Mouse (Mus musculus) embryonic stem cell, embryonic (primary cell): ENCODE measurements at regions not wholly inside any gene's neighbourhood (a gene's known extent, or its start where the extent isn't known, plus 50 kb on each side); places are given as distances from the start of the nearest gene placed in this dataset.
"Not testable (repeated sequence)": the region's sequence is repeated elsewhere in the genome, so short reads cannot be mapped to it uniquely, and the experiment has no call there.

Source experiments
- CTCF ChIA-PET, 4 experiments: fragments of 300-600 bp in 2 of 4; fragments of 350-600 bp in 2 of 4; sonication (Branson Sonifier 250); formaldehyde crosslinking; loops; one replicate each; lab custom pipeline; 2022; ENCODE audit warnings: inconsistent platforms in 2 of 4; lab: Charles Lee
- POLR2A ChIA-PET, 4 experiments: fragments of 300-600 bp in 2 of 4; fragments of 350-600 bp in 2 of 4; sonication (Branson Sonifier 250); formaldehyde crosslinking; loops; one replicate each; lab custom pipeline; 2022; ENCODE audit warnings: antibody characterized with exemption in 4 of 4, inconsistent platforms in 1 of 4; lab: Charles Lee

DNA sequence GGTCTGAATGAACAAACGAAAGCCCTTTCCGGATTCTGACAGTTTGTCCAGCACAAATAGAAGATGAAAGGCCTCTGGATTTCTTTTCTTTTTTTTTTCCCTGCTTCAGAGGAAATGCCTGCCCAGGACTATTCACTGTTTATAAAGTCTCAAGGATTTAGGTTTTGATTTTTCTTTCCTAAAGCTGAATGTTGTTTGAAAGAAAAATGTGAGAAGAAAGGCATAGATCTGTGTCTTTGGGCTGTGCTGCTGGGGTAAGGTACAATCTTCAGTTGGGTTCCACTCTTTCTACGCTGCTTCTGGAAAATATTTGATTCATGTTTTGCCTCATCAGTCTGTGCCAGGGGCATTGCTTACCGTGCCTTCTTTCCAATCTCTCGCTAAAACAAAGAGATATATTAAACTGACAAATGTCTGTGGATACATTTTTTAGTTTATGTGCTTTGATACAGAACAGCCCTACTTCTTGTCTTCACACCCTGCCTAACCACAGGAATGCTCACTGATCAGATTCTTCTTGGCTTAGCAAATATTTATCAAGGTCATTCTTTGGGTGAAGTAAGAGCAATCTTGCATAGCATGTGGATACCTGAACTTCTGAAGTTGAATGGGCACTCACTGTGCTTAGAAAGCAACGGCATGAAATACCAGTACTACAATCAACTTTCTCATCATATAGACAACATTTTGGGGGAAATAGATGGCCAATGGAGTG is 172.5 kb downstream of the Fam198b start:
- ChIA-PET CTCF (no interaction called here), POLR2A (no interaction called here)

DNA sequence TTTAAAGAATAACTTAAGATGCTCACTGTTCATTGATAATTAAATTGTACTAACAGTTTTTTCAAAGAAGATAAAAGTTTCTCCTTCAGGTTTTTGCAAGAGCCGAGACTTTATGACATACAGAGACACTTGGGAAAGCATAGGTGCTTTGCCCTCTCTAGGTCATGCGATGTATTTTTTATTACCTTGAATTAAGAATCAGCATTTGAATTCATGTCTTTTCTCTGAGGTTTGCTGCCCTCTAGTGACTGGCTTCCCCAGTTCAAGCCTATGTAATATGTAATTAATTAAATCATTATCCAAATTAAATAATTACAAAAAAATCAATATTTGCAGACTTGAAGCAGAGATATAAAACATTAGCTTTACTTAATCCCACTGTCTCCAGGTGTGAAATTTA is 174.4 kb downstream of the Fam198b start:
- ChIA-PET POLR2A (interaction anchor here in 1 of 4 experiments (1.4 kb wide), 1 partner anchor 92 kb away, joined by 4 read pairs; no protein-coding TSS in a partner anchor), CTCF (interaction anchor here in 1 of 4 experiments (2.1 kb wide), 1 partner anchor 174 kb away, joined by 8 read pairs; the partner anchor contains the start of gene Fam198b)

DNA sequence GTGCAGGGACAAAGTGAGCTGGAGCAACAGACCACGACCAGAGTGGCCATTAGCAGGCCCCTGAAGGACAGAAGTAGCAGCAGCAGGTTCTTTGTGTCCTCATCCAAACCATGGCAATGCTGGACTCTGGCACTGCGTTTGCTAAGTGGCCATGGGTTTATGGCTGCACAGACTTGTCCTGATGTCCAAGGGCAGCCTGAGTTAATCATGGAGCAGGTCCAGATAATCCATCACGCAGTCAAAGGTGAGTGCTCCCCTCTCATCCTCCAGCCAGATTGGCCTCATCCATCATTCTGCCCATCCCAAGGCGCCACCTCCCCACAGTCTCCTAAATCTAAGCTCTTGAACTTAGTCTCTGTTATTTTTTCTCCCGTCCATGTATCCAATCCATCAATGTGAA is 186.4 kb downstream of the Fam198b start:
- CTCF ChIA-PET, result interaction anchor here in 1 of 4 experiments (0.7 kb wide), 1 partner anchor 164 kb away, joined by 14 read pairs; no protein-coding TSS in a partner anchor
- POLR2A ChIA-PET, result no interaction called here

DNA sequence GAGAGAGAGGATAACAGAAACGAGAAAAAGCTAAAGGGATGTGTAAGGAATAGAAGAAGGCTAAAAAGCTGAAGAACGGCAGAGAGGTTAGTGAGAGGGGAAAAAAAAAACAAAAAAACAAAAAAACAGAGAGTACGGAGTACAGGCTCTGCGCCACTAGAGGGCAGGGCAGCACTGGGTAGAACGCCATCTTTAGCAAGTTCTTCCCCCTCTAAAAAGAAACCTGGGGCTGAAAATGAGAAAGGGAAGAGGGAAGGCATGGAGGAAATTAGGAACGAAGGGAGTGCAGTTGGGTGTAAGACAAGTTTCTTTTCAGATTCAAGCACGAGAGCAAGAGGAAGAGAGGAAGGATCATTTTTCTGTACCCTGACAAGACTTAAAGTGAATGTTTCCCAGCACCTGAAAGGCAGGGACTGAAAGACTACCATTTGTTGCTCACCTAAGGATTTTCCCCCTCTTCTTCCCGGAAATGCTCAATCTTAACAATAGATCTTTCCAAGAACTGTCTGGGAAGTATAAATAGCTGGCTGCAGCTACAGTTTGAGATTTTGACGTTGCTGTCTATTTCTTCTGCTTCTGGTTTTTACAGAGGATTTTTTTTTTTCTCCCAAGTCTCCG is 195.6 kb downstream of the Fam198b start:
- CTCF ChIA-PET, result interaction anchor here in 1 of 4 experiments (0.5 to 0.6 kb wide), 4 partner anchors 31 to 533 kb away, joined by 4 read pairs; no protein-coding TSS in a partner anchor
- POLR2A ChIA-PET, result interaction anchor here in 1 of 4 experiments (0.6 kb wide), 2 partner anchors 31 to 731 kb away, joined by 3 read pairs; no protein-coding TSS in a partner anchor

DNA sequence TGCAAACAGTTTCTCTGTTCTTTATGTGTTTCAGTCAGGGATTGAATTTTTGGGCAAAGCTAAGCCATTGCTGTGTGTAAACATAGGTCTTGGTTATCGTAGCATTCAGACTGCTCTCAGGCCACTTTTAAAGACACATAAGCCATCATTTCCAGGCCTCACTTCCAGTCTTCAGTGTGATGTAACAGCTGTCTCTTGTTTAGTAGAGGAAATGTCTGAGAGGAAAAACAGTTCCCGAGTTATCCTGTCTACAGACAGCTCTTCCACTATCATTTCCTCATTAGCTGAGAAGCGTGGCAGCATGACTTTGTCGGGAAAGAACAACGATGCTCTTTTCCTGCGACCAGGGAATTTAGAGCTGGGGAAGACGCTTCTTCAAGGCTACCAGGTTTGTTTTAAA is 196.9 kb downstream of the Fam198b start:
- POLR2A ChIA-PET, result interaction anchor here in 1 of 4 experiments (0.6 kb wide), 1 partner anchor 238 kb away, joined by 3 read pairs; no protein-coding TSS in a partner anchor
- CTCF ChIA-PET, result no interaction called here

- CTCF ChIA-PET, result interaction anchor here in 1 of 4 experiments (0.6 kb wide), 1 partner anchor 1483 kb away, joined by 5 read pairs; no protein-coding TSS in a partner anchor
- POLR2A ChIA-PET, result interaction anchor here in 1 of 4 experiments (0.7 kb wide), 1 partner anchor 680 kb away, joined by 3 read pairs; no protein-coding TSS in a partner anchor
Measured at GRCm38 (mm10) chr3:80082780-80083519, 198.6 kb downstream of the Fam198b start.

DNA sequence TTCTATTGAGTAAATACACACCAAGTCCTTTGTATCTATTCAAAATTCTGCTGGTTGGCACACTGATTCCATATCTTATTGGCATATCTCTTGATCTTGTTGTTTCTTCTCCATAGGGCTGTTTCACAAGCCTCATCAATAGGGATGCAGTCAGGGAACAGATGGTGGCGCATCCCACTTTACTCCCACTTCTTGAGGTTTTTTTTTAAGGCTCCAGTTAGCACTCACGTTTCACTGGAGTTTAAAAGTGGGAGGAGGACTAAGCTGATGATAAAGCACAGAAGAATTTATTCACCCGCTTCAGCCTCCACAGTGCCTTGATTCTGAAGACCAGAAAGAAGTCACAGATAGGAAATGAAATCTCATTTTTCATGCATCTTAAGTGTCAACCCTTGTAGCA is 199.8 kb downstream of the Fam198b start:
- CTCF ChIA-PET, result no interaction called here
- POLR2A ChIA-PET, result no interaction called here

DNA sequence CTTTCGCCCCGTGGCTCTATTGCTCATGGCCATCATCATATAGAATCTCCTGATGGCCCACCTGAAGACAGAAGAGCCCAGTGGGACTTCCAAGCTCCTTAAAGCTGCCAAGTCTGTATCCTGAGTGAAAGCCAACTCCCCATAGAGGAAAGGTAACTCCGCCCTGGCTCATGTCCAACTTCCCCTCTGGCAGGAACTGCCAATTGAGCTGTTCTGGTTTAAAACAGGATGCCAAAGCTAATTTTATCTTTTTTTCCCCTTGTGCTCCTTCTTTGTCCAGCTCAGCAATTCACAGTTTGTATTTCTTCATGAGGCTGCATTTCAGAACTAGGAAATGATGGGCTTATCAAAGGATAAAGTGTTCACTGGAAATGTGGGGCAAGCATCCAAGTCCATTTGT is 215.3 kb downstream of the Fam198b start:
- ChIA-PET POLR2A (interaction anchor here in 1 of 4 experiments (0.7 kb wide), 1 partner anchor 150 kb away, joined by 4 read pairs; no protein-coding TSS in a partner anchor), CTCF (no interaction called here)

- CTCF ChIA-PET, result no interaction called here
- POLR2A ChIA-PET, result no interaction called here
Measured at GRCm38 (mm10) chr3:80120177-80120736, 235.9 kb downstream of the Fam198b start.

GRCm38 (mm10) chr3:80123666-80124065 is 239.3 kb downstream of the Fam198b start:
- POLR2A ChIA-PET, result no interaction called here

DNA sequence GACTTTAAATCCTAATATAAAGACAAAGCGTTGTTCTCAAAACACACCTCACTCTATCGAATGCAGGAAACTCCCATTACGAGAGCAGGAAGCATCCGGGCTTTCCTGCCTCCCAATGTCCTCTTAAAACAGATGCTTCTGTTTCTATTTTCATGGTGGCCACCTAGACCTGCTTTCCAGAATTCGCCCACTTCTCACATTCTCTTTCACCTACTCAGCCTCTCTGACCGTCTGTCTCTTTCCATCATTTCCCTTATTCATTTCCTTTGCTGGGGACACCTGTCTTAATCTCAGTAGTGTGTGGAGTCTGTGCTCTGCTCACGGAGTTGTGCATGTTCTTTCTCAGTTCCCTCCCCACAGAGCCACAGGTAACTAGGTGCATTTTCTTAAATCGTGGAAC is 240.3 kb downstream of the Fam198b start:
- ChIA-PET POLR2A (no interaction called here), CTCF (no interaction called here)

More at GRCm38 (mm10) chr3:80123666-80124065, 239.3 kb downstream of the Fam198b start:
- CTCF ChIA-PET, result no interaction called here

- POLR2A ChIA-PET, result interaction anchor here in 1 of 4 experiments (0.8 kb wide), 1 partner anchor 349 kb away, joined by 5 read pairs; no protein-coding TSS in a partner anchor
- CTCF ChIA-PET, result interaction anchor here in 1 of 4 experiments (0.6 kb wide), 1 partner anchor 142 kb away, joined by 3 read pairs; no protein-coding TSS in a partner anchor
Measured at GRCm38 (mm10) chr3:80141697-80142096, 257.4 kb downstream of the Fam198b start.

GRCm38 (mm10) chr3:80160473-80160872 is 276.1 kb downstream of the Fam198b start:
- CTCF ChIA-PET, result no interaction called here
- POLR2A ChIA-PET, result no interaction called here

- CTCF ChIA-PET, result no interaction called here
- POLR2A ChIA-PET, result no interaction called here
Measured at GRCm38 (mm10) chr3:80181749-80182148, 297.4 kb downstream of the Fam198b start.

DNA sequence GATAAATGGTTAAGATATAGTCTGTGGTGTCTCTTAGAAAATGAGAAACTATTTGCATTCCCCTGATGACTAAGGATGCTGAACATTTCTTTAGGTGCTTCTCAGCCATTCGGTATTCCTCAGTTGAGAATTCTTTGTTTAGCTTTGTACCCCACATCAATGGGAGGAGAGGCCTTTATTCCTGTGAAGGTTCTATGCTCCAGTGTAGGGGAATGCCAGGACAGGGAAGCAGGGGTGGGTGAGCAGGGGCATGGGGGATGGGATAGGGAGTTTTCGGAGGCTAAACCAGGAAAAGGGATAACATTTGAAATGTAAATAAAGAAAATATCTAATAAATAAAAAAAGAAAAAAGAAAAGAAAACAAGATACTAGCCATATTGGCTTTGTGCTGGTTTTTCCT is 297.8 kb downstream of the Fam198b start:
- CTCF ChIA-PET, result not testable (repeated sequence)

DNA sequence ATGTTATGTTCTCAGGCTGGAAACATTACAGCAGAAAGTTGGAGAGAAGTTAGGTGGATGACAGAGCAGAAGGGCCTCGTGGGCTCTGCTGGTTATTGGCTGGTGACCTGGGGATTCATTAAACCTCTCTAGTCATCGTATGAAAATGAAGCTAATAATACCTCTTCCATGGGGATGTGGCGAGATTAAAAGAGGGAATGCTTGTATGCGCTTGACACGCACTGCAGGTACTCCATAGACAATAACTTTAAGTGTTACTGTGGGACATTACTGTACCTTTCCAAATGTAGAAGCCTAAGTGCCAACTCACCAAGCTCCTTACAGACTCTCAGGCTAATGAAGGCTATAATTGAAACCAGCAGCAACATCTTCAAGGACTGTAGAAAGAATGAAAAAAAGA is 303.1 kb downstream of the Fam198b start:
- CTCF ChIA-PET, result no interaction called here
- POLR2A ChIA-PET, result no interaction called here

More for the DNA sequence above, 297.8 kb downstream of the Fam198b start:
- POLR2A ChIA-PET, result not testable (repeated sequence)

DNA sequence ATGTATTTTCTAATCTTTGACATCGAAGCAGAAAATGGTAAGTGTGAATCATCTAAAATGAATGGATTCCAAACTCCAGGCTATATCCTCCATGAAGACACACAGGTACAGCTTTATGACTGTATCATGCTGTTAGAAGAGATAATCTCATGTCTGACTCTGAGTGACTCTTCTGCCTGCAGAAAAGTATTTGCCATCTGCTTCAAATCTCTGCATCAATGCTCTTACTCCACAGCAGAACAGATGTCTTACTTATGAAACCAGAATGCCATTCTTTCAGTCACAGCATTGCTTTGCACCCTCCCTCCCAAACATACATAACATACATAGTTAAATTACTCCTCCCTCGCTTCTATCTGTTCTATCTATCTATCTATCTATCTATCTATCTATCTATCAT is 316.6 kb downstream of the Fam198b start:
- CTCF ChIA-PET, result no interaction called here
- POLR2A ChIA-PET, result no interaction called here

- CTCF ChIA-PET, result no interaction called here
- POLR2A ChIA-PET, result no interaction called here
Measured at GRCm38 (mm10) chr3:80204821-80205220, 320.5 kb downstream of the Fam198b start.

DNA sequence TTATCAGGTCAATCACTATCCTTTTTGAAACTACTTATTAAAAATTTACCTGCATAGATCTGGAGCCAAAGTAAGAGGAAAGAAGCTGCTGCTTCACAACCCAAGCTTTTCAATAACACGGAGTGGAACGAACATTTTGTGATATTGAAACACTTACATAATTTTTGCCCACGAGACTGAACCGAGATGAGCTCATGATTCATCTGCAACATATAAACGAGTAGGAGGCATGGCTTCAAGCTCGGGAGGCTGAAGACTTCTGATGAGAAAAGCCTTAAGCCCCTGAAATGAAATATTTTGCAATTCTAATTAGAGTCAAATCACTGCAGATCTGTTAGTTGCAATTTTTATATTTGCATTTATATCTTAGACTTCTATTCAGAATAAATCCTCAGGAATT is 321.0 kb downstream of the Fam198b start:
- CTCF ChIA-PET, result no interaction called here

More for the DNA sequence above, 321.0 kb downstream of the Fam198b start:
- POLR2A ChIA-PET, result no interaction called here
